Mouse (Mus musculus) urinary bladder, postnatal 14 days (tissue): ENCODE measurements around the gene Tlnrd1.
A peak's percentile ranks its signal among the peaks of the same experiment; 100 is the strongest.
"Not testable (repeated sequence)": the region's sequence is repeated elsewhere in the genome, so short reads cannot be mapped to it uniquely, and the experiment has no call there.

ENCODE experiments used
- DNase-seq: peaks from one replicate; pipeline ENCODE4 v3.0.0; 2021; ENCODE audit warnings: low spot score

Gene Tlnrd1

DNA sequence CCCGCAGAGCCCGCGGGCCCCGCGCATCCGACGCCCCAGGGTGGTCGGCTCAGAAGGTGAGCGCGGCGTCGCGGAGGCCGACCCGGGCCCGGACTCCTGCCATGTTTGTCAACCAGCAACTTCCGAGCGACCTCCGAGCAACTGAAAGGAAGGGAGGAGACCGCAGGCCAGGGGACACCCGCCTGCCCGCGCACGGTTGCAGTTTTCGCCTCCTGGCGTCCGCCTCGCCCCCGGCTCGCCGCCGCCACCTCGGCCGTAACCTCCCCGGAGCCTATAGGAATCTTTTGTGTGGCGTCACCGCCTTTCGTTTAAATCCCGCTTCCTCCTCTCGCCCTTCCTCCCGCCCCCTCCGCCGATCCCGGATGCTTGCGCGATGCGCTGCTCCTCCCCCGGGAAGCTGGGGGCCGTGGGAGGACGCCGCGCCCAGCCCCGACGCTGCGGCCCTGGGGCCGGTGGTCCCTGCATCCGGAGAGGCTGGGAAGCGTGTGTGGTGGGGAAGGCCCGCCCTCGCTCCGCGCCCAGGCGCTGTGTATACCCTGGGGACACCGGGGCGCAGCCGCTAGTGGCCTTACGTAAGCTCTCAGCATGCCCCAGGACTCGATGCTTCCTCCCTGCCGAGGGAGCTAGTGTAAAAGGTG lies at the start of gene Tlnrd1, which contains the start of gene Mesd:
TSS of gene Tlnrd1 (minus strand) at position 285 of the 638 bp plus-strand sequence.
TSS of gene Mesd (plus strand) at position 446 of the 638 bp plus-strand sequence.
- peak; percentile 92 for DNase-seq

- no peak for DNase-seq
These were observed 37.5 kb upstream of the Tlnrd1 start for GRCm38 (mm10) chr7:83921637-83922036.

GRCm38 (mm10) chr7:83920241-83920640 lies 36.1 kb upstream of the Tlnrd1 start:
- no peak for DNase-seq

DNA sequence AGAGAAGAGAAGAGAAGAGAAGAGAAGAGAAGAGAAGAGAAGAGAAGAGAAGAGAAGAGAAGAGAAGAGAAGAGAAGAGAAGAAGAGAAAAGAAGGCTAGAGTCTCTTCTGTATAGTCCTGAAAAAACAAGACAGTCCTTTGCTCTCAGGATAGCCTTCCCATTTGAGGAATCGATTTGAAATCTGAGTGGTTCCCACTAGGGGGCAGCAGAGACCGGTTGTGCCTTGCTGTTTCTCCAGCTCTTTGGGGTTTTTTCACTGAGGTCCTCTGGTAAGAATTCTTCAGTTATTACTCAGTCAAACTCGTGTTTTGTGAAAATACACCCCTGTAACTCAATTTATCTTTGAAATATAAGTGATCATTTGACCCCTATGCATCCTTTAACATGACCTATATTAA lies 30.5 kb upstream of the Tlnrd1 start:
- DNase-seq = peak; percentile 88

GRCm38 (mm10) chr7:83913995-83914394 lies 29.9 kb upstream of the Tlnrd1 start:
- no peak for DNase-seq

DNA sequence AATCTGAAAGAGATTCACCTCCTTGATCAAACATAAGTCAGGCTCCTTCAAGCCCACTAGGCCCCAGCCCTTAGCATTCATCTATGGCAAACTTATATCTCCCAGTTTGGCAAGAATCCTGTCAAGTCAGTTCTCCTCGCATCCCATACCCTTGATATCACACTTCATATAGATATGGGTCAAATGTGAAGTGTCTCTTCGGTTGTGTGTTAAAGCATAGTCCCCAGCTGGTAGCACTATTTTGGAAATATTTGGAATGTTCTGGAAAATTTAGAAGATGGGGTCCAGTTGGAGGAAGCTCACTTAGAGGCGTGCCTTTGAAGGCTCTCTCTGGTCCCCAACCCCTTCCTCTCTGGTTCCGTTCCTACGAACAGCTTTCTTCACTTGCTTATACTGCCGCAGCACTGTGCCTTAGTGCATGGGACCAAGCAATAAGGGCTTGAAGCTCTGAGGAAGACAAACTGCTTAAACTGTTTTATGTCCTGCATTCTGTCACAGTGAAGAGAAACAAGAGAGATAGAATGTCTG lies 29.4 kb upstream of the Tlnrd1 start:
- DNase-seq = no peak

- no peak for DNase-seq
These were observed 27.8 kb upstream of the Tlnrd1 start for GRCm38 (mm10) chr7:83911909-83912308.

DNA sequence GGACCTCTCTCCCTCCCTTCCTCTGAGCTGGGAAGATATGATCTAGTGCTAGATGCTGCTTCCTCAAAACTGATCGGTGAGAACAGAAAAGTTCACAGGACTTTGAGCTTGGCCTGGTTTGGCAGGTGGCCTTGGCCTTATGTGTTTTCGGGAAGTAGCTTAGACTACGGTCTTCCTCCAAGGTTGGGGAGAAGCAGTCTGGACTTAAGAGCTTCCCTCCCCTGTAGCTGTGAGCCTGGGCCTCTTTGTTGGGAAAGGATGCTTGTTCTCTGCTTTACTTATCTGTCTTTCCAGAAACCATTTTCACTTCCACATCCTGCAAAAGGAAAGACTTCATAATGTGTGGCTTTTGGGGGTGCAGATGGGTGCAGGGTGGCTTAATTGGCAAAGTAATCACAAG lies 20.7 kb upstream of the Tlnrd1 start:
- DNase-seq = no peak

- DNase-seq = no peak
These were observed 18.4 kb upstream of the Tlnrd1 start for GRCm38 (mm10) chr7:83902296-83903145.

GRCm38 (mm10) chr7:83901425-83901824 lies 17.3 kb upstream of the Tlnrd1 start:
- no peak for DNase-seq

DNA sequence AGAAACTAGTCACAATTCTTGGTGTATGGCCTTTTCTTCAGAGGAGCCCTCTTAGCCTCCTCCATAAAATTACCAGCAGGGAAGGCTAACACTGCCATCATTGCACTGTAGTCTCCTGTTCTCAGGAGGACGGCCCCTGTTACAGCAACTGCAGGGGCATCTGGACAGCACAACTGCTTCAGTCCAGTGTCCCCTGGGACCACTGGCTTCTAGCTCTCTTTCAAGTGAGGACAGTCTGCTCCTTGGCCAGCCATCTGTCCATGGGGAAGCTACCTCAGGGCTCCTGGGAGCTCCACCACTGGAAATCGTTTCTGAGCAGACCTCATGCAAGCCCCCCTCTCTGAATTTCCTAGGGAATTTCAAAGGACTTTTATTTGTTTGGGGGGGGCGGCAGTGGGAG lies 16.4 kb upstream of the Tlnrd1 start:
- no peak for DNase-seq

GRCm38 (mm10) chr7:83898267-83898666 lies 14.2 kb upstream of the Tlnrd1 start:
- no peak for DNase-seq

DNA sequence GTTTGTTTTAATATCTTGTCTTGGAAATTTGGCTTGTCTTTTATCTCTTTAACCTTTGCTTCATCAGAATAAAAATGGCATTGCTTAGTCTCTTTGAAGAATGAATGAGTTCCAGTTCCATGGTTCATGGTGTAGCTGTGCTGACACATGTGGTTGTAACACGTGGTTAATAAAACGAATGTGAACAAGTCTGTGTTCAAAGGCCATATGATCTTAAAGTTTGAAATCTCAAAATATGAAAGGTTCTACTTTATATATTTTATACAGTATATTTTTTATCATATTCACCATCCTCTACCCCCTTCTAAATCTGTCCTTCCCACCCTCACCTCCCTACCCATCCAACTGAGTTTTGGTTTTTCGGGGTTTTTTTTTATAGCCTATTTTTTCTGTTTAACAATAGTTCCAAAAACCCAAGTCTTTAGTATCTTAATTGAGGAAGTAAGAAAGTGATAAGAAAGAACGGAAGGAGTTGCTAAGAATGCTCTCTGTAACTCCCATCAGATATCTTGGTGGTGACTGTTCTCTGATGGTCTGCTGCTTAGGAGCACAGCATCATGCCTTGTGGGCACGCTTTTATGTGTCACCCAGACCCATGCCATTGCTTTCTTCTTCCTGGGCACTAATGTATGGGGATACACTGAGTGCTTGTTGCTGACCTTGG lies 12.1 kb upstream of the Tlnrd1 start:
- no peak for DNase-seq

DNA sequence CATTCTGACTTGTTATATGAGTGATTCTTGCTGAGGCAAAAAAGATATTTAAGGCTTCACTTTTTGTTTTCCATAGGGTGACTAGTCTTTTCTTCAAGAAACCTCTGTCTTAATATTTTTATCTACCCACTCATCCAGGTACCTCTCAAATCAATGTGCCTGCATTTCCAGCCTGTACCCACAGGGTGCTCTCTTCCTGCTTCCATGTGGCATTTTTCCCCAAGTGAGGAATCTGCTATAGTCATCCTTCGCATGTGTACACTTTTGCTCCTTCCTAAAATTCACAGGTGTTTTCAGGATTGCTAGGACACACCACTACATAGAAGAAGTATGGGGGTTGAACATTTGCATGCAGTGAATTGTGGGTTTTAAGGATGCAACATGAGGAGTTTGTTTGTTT lies 10.2 kb upstream of the Tlnrd1 start:
- DNase-seq = no peak

- no peak for DNase-seq
These were observed 8.2 kb upstream of the Tlnrd1 start for GRCm38 (mm10) chr7:83892333-83892669.

- peak; percentile 100 for DNase-seq
These were observed 7.6 kb upstream of the Tlnrd1 start for GRCm38 (mm10) chr7:83891433-83892332.

DNA sequence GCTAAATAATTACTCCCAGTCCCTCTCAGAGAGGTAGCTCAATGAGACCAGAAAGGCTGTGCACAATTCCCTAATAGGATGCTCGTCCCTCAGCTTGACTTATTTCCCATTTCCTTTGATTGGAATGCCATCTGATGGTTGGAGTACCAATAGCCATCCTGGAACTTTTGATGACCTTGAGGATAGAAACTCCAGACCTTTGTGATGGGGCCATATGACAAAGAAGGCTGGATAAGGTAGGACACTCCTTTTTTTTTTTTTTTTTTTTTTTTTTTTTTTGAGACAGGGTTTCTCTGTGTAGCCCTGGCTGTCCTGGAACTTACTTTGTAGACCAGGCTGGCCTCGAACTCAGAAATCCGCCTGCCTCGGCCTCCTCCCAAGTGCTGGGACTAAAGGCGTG lies 5.8 kb upstream of the Tlnrd1 start:
- DNase-seq = not testable (repeated sequence)

DNA sequence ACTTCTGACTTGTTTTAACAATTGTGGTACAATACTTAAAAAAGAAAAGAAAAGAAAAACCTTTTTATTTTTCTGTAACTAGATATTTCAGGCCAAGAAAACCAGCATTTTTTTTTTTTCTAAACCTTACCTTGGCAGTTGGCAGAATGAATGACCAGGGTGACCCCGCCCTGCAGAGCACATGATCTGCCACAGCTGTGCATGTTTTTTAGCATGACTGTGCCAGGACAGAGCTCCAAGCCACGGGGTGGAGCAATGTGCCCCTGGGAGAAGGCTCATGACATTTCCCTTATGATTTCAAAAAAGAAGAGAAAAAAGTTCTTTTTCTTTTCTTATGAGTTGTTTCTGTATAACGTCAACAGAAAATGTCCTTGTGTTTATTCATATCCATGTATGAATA lies 5.3 kb upstream of the Tlnrd1 start:
- DNase-seq = peak; percentile 43

DNA sequence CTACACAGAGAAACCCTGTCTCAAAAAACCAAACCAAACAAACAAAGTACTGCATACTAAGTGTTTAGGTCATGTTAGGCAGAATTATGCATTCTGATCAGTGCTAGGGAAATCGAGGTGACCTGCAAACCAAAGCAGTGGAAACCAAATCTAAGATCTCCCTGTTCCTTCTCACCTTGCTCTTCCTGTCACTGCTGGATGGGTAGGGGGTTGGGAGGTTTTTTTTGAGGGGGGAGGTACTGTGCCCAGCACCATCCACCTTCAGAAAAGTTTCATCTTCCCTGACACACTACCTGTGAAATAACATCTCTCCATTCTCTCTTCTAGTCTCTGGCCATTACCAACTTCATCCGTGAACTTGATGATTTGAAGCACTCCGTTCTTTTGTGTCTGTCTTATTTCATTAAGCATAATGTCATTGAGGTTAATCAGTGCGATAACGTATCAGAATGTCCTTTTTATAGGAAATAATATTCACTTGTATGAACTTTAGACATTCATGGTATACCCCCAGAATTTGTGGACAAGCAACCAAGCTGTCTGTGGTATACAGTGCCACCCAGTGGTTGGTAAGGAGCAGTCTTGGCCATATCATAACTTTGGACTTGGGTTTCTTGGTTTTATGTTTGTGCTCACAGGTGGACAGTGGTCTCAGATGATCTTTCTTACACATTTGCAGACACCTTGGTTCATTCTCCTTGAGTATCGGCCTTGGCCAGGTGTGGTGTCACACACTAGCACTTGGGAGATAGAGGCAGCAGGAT lies 2.4 kb upstream of the Tlnrd1 start:
- no peak for DNase-seq

GRCm38 (mm10) chr7:83885835-83886234 lies 1.7 kb upstream of the Tlnrd1 start:
- no peak for DNase-seq
